Mouse (Mus musculus) kidney, postnatal 4 days (tissue): Measurements from ENCODE around the gene Pnpt1.

ENCODE experiments used
- DNase-seq, 2 experiments: peaks; one replicate each; pipeline ENCODE4 v3.0.0; 2021; ENCODE audit warnings: mixed read lengths in 2 of 2

The Pnpt1 gene

GRCm38 (mm10) chr11:29130385-29131355 is at the start of gene Pnpt1:
Pnpt1 (plus strand) TSS chr11:29130744.
- DNase-seq: peak; percentile 94 to 96

- DNase-seq: no peak
These were observed 38.1 kb upstream of the Pnpt1 start for GRCm38 (mm10) chr11:29092403-29092802.

GRCm38 (mm10) chr11:29098926-29099325 is 31.6 kb upstream of the Pnpt1 start:
- DNase-seq: no peak

GRCm38 (mm10) chr11:29129862-29130384 is 621 bp upstream of the Pnpt1 start:
- peak in 1 of 2 experiments; percentile 1 for DNase-seq

GRCm38 (mm10) chr11:29140671-29141070 is 10.1 kb downstream of the Pnpt1 start:
- DNase-seq: no peak

GRCm38 (mm10) chr11:29148901-29149300 is 18.4 kb downstream of the Pnpt1 start:
- DNase-seq: no peak

- no peak for DNase-seq
These were observed 33.0 kb downstream of the Pnpt1 start for GRCm38 (mm10) chr11:29163569-29163968.

- DNase-seq: peak; percentile 57 to 62
These were observed 41.4 kb downstream of the Pnpt1 start for GRCm38 (mm10) chr11:29171959-29172391.

- DNase-seq: peak; percentile 97 to 99
These were observed 42.1 kb downstream of the Pnpt1 start, which contains the start of gene Ppp4r3b for GRCm38 (mm10) chr11:29172563-29173124. Ppp4r3b (plus strand) TSS chr11:29172890.

- DNase-seq: peak; percentile 67 to 82
These were observed 42.6 kb downstream of the Pnpt1 start for GRCm38 (mm10) chr11:29173125-29173631.

GRCm38 (mm10) chr11:29173706-29174436 is 43.3 kb downstream of the Pnpt1 start:
- no peak for DNase-seq

- DNase-seq: no peak
These were observed 48.8 kb downstream of the Pnpt1 start for GRCm38 (mm10) chr11:29179319-29179718.

GRCm38 (mm10) chr11:29180657-29181056 is 50.1 kb downstream of the Pnpt1 start:
- no peak for DNase-seq

GRCm38 (mm10) chr11:29181751-29182150 is 51.2 kb downstream of the Pnpt1 start:
- no peak for DNase-seq

GRCm38 (mm10) chr11:29188981-29189380 is 58.4 kb downstream of the Pnpt1 start:
- no peak for DNase-seq

- DNase-seq: no peak
These were observed 73.1 kb downstream of the Pnpt1 start for GRCm38 (mm10) chr11:29203653-29204052.

GRCm38 (mm10) chr11:29209774-29210173 is 79.2 kb downstream of the Pnpt1 start:
- DNase-seq: no peak
